Mouse (Mus musculus): ENCODE measurements at regions not wholly inside any gene's neighbourhood (a gene's known extent, or its start where the extent isn't known, plus 50 kb on each side); places are given as distances from the start of the nearest gene placed in this dataset.

- TF ChIP-seq CTCF (conservative IDR thresholded peaks at IDR 0.05; ENCODE audit: low read length) (no peak), POU5F1 (IDR thresholded peaks at IDR 0.05; ENCODE audit: borderline replicate concordance, low read length) (no peak), NANOG (IDR thresholded peaks at IDR 0.05; ENCODE audit: borderline replicate concordance, low read length) (no peak)
Observed at GRCm38 (mm10) chr14:86441895-86442679, 698.9 kb downstream of the Diaph3 start.

All from E14TG2a.4 (cell line).